Mouse (Mus musculus): ENCODE measurements at regions not wholly inside any gene's neighbourhood (a gene's known extent, or its start where the extent isn't known, plus 50 kb on each side); places are given as distances from the start of the nearest gene placed in this dataset.

- no peak for TF ChIP-seq CTCF (IDR thresholded peaks at IDR 0.05; ENCODE audit: borderline replicate concordance, insufficient read depth, low read depth, low read length)
- no peak for TF ChIP-seq POLR2A (IDR thresholded peaks at IDR 0.05; ENCODE audit: borderline replicate concordance, insufficient read depth, low read length)
These were observed 2804.3 kb downstream of the Poteg start for GRCm38 (mm10) chr8:30251797-30252196.
